Comparison of ENCODE assay signal across 8 mouse cellular contexts in genomic region chr4:144892133-144892936, GRCm38 (mm10). TPM values are rescaled to one million over a fixed set of nuclear protein-coding genes. Genes with fewer than 3 reads are reported as not detected.
DNase-seq lines count a peak whose midpoint lies in the region; ATAC-seq lines count a peak whose summit lies in the region.

Gene Dhrs3 (plus strand): TSS chr4:144892827.

- peak within 1 kb of the TSS; percentile 49 for H3K4me3 ChIP-seq in hindbrain, embryonic 13.5 days

- DNase-seq in NIH3T3 (ENCODE audit: low read depth): peak; percentile 89
- peak; percentile 62 to 63 for DNase-seq in cerebellum, postnatal 14 days
- DNase-seq in frontal cortex, postnatal 25 days (ENCODE audit: low spot score in 2 of 2): peak; percentile 39 to 54
- DNase-seq in layer of hippocampus, postnatal 25 days (ENCODE audit: extremely low spot score in 1 of 2, low spot score in 1 of 2): peak; percentile 44 to 52
- DNase-seq in lung, postnatal 4 days: peak; percentile 91 to 94
- DNase-seq in retina, postnatal 1 day: peak; percentile 88
- DNase-seq in urinary bladder, adult 18-20 months (ENCODE audit: low spot score in 2 of 2): peak; percentile 85 to 89

- WGBS in hindbrain, embryonic 13.5 days: under 1% methylated on average over 54 of the region's 55 CpGs

- peaks cover 40% of the 10 kb centered on the region for H3K4me1 ChIP-seq in hindbrain, embryonic 13.5 days (replicated peaks)

- H3K9me3 ChIP-seq in hindbrain, embryonic 13.5 days: no peaks in the 10 kb centered on the region

- H3K27ac ChIP-seq in hindbrain, embryonic 13.5 days: peak within 1 kb of the TSS; percentile 52

- no peaks in the 10 kb centered on the region for H3K36me3 ChIP-seq in hindbrain, embryonic 13.5 days

- ATAC-seq in hindbrain, embryonic 13.5 days (ENCODE audit: low FRiP score): peak; percentile 64

- H3K4me2 ChIP-seq in hindbrain, embryonic 13.5 days: peak within 1 kb of the TSS; percentile 87

- peaks cover 46% of the 10 kb centered on the region for H3K27me3 ChIP-seq in hindbrain, embryonic 13.5 days

- peak within 1 kb of the TSS; percentile 71 for H3K9ac ChIP-seq in hindbrain, embryonic 13.5 days

RNA-seq across cellular contexts. Expression of gene Dhrs3, which starts in this region (rescaled TPM):
- polyA plus RNA-seq in hindbrain, embryonic 13.5 days (2015; fragmentation: Nextera tagmentation; extraction: Ambion mirVana): 34.9 and 41.9 TPM in 2 replicates
- 10 to 100 TPM; 29.6 to 30.6 TPM for total RNA-seq in layer of hippocampus, postnatal 25 days (2021)

Comparison
In these comparisons a context has a peak if more than half of its experiments do, and no peak if none do; other contexts are left out.
1. Peak in every context shown above with its lines: DNase-seq, ATAC-seq, H3K4me3 ChIP-seq and H3K27ac ChIP-seq.